Mouse (Mus musculus): ENCODE data around the gene 4930442H23Rik. TPM values are rescaled to one million over a fixed set of nuclear protein-coding genes. Genes with fewer than 3 reads are reported as not detected.

Gene 4930442H23Rik
- polyA plus RNA-seq, 1 experiment, result 0.07 TPM

DNA sequence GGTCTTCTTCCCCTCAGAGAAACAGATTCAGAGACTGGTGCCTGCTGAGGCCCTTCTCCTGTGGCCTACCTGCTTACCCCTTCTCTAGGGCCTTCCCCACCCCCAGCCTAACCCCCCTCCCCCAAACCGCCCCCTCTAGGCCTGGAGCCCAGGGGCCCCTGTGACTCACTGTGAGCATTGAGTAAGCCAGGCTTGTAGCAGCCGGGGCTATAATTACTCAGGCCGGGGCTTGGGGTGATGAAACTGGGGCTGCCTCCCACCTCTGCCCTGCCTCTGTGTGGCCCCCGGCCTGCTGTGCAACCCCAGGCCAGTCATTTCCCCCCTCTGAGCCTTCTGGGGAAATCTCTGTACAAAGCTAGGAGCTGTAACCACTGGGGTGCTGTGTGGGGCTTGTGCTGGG is 37.4 kb downstream of the 4930442H23Rik start:
- Histone ChIP-seq H3K79me2 (ENCODE audit: control insufficient read depth, insufficient read depth) (peaks cover 99% of the 10 kb centered on the region), H3K27me3 (ENCODE audit: control insufficient read depth, insufficient read depth, insufficient read length) (no peaks in the 10 kb centered on the region), H3K36me3 (ENCODE audit: control insufficient read depth, insufficient read depth) (peaks cover 53% of the 10 kb centered on the region), H3K4me3 (ENCODE audit: insufficient read depth, poor library complexity, severe bottlenecking) (no peak overlapping the region), H3ac (ENCODE audit: control insufficient read depth, insufficient read length, low read depth) (peak overlapping the region; percentile 20), H3K79me3 (ENCODE audit: low read depth) (peaks cover 66% of the 10 kb centered on the region)
- TF ChIP-seq CEBPB (IDR thresholded peaks at IDR 0.05; ENCODE audit: low read depth) (peak; percentile 72), CTCF (IDR thresholded peaks at IDR 0.05; ENCODE audit: control insufficient read depth, insufficient read depth, insufficient read length) (no peak)

DNA sequence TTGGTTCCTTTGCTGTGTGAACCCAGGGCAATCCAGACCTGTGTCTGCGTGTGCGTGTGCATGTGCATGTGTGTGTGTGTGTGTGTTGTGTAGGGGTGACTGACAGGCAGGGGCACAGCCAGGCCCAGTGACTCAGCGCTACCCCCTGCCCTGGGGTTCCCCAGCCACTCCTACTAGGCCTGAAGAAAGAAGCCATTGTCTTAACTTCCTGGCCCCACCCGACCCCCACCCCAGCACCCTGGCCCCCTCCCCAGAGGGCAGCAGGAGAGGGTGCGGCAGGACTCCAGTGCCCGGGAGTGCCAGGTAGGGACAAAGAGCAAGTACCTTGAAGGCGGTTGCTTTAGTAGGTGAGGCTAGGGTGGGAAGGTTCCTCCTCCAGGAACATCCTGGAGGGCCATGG is 37.9 kb downstream of the 4930442H23Rik start:
- Histone ChIP-seq H3K79me2 (ENCODE audit: control insufficient read depth, insufficient read depth) (peaks cover 100% of the 10 kb centered on the region), H3K36me3 (ENCODE audit: control insufficient read depth, insufficient read depth) (peaks cover 54% of the 10 kb centered on the region), H3K4me3 (ENCODE audit: insufficient read depth, poor library complexity, severe bottlenecking) (no peak overlapping the region)

DNA sequence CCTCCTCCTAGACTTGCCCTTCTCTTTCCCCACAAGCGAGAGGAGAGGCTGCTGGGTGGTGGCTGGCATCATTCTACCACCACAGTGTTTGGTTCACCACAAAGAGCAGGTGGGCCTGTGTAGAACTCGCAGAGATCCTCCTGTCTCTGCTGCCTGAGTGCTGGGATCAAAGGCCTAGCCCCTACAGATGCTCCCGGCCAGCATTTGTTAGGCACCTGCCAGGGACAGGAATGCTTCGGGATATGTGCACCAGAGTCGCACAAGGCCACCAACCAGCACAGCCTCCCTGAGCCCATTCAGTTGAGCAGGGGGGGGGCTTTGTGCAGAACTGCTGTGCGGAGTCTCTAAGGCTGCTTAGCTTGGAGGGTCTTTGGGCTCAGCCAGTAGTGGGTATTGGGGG is 38.3 kb downstream of the 4930442H23Rik start:
- Histone ChIP-seq H3ac (ENCODE audit: control insufficient read depth, insufficient read length, low read depth) (no peak overlapping the region), H3K79me3 (ENCODE audit: low read depth) (peaks cover 76% of the 10 kb centered on the region), H3K79me2 (ENCODE audit: control insufficient read depth, insufficient read depth) (peaks cover 100% of the 10 kb centered on the region), H3K27me3 (ENCODE audit: control insufficient read depth, insufficient read depth, insufficient read length) (no peaks in the 10 kb centered on the region), H3K4me3 (ENCODE audit: insufficient read depth, poor library complexity, severe bottlenecking) (no peak overlapping the region), H3K36me3 (ENCODE audit: control insufficient read depth, insufficient read depth) (peaks cover 54% of the 10 kb centered on the region)
- no peak for TF ChIP-seq MAX (IDR thresholded peaks at IDR 0.05)
- TF ChIP-seq MYOD1 (IDR thresholded peaks at IDR 0.05; ENCODE audit: control insufficient read depth, insufficient read length, low read depth), result no peak
- no peak for TF ChIP-seq CTCF (IDR thresholded peaks at IDR 0.05; ENCODE audit: control insufficient read depth, insufficient read depth, insufficient read length)
- TF ChIP-seq MYOG (IDR thresholded peaks at IDR 0.05; ENCODE audit: control insufficient read depth, extremely low read depth, insufficient read length), result no peak
- TF ChIP-seq USF1 (IDR thresholded peaks at IDR 0.05; ENCODE audit: low read depth), result no peak
- no peak for TF ChIP-seq CEBPB (IDR thresholded peaks at IDR 0.05; ENCODE audit: low read depth)
- TF ChIP-seq FOSL1 (IDR thresholded peaks at IDR 0.05; ENCODE audit: insufficient read depth, low read length, poor library complexity, severe bottlenecking), result no peak

More for the DNA sequence above, 37.9 kb downstream of the 4930442H23Rik start:
- Histone ChIP-seq H3K79me3 (ENCODE audit: low read depth) (peaks cover 71% of the 10 kb centered on the region), H3ac (ENCODE audit: control insufficient read depth, insufficient read length, low read depth) (no peak overlapping the region), H3K27me3 (ENCODE audit: control insufficient read depth, insufficient read depth, insufficient read length) (no peaks in the 10 kb centered on the region)
- TF ChIP-seq MYOG (IDR thresholded peaks at IDR 0.05; ENCODE audit: control insufficient read depth, extremely low read depth, insufficient read length) (no peak), CTCF (IDR thresholded peaks at IDR 0.05; ENCODE audit: control insufficient read depth, insufficient read depth, insufficient read length) (no peak), FOSL1 (IDR thresholded peaks at IDR 0.05; ENCODE audit: insufficient read depth, low read length, poor library complexity, severe bottlenecking) (no peak), MYOD1 (IDR thresholded peaks at IDR 0.05; ENCODE audit: control insufficient read depth, insufficient read length, low read depth) (no peak), MAX (IDR thresholded peaks at IDR 0.05) (no peak), USF1 (IDR thresholded peaks at IDR 0.05; ENCODE audit: low read depth) (no peak), CEBPB (IDR thresholded peaks at IDR 0.05; ENCODE audit: low read depth) (no peak)

DNA sequence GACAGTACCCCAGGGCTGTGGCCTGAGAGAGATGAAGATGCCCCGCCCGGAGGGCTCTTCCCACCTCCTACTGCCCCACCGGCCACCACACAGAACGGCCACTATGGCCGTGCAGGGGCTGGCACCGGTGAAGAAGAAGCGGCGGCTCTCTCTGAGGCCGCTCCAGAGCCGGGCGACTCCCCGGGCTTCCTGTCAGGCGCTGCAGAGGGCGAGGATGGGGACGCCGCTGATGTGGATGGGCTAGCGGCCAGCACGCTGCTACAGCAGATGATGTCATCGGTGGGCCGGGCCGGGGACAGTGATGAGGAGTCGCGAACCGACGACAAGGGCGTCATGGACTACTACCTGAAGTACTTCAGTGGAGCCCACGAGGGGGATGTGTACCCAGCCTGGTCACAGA is 39.0 kb downstream of the 4930442H23Rik start:
- no peak overlapping the region for H3ac ChIP-seq (ENCODE audit: control insufficient read depth, insufficient read length, low read depth)
- TF ChIP-seq CTCF (IDR thresholded peaks at IDR 0.05; ENCODE audit: control insufficient read depth, insufficient read depth, insufficient read length) (no peak), CEBPB (IDR thresholded peaks at IDR 0.05; ENCODE audit: low read depth) (no peak), MAX (IDR thresholded peaks at IDR 0.05) (no peak), MYOD1 (IDR thresholded peaks at IDR 0.05; ENCODE audit: control insufficient read depth, insufficient read length, low read depth) (no peak), MYOG (IDR thresholded peaks at IDR 0.05; ENCODE audit: control insufficient read depth, extremely low read depth, insufficient read length) (no peak), FOSL1 (IDR thresholded peaks at IDR 0.05; ENCODE audit: insufficient read depth, low read length, poor library complexity, severe bottlenecking) (no peak), USF1 (IDR thresholded peaks at IDR 0.05; ENCODE audit: low read depth) (no peak)
- no peak overlapping the region for H3K4me3 ChIP-seq (ENCODE audit: insufficient read depth, poor library complexity, severe bottlenecking)
- peaks cover 82% of the 10 kb centered on the region for H3K79me3 ChIP-seq (ENCODE audit: low read depth)
- H3K36me3 ChIP-seq (ENCODE audit: control insufficient read depth, insufficient read depth), result peaks cover 54% of the 10 kb centered on the region
- peaks cover 100% of the 10 kb centered on the region for H3K79me2 ChIP-seq (ENCODE audit: control insufficient read depth, insufficient read depth)
- H3K27me3 ChIP-seq (ENCODE audit: control insufficient read depth, insufficient read depth, insufficient read length), result no peaks in the 10 kb centered on the region

DNA sequence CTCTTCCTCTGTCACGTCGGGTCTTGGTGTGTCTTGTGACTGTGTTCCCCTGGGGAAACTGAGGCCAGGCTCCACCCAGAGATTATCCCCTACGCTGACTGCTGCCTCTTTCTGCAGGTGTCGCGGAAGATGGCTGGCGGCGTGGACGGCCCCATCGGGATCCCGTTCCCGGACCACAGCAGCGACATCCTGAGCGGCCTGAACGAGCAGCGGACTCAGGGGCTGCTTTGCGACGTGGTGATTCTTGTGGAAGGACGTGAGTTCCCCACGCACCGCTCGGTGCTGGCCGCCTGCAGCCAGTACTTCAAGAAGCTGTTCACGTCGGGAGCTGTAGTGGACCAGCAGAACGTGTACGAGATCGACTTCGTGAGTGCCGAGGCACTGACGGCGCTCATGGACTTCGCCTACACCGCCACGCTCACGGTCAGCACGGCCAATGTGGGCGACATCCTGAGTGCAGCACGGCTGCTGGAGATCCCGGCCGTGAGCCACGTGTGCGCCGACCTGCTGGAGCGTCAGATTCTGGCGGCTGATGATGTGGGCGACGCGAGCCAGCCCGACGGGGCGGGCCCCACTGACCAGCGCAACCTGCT is 39.7 kb downstream of the 4930442H23Rik start:
- Histone ChIP-seq H3ac (ENCODE audit: control insufficient read depth, insufficient read length, low read depth) (no peak overlapping the region), H3K79me2 (ENCODE audit: control insufficient read depth, insufficient read depth) (peaks cover 100% of the 10 kb centered on the region), H3K36me3 (ENCODE audit: control insufficient read depth, insufficient read depth) (peaks cover 54% of the 10 kb centered on the region), H3K27me3 (ENCODE audit: control insufficient read depth, insufficient read depth, insufficient read length) (no peaks in the 10 kb centered on the region), H3K79me3 (ENCODE audit: low read depth) (peaks cover 84% of the 10 kb centered on the region), H3K4me3 (ENCODE audit: insufficient read depth, poor library complexity, severe bottlenecking) (no peak overlapping the region)
- TF ChIP-seq CEBPB (IDR thresholded peaks at IDR 0.05; ENCODE audit: low read depth) (no peak), MAX (IDR thresholded peaks at IDR 0.05) (no peak), CTCF (IDR thresholded peaks at IDR 0.05; ENCODE audit: control insufficient read depth, insufficient read depth, insufficient read length) (no peak), USF1 (IDR thresholded peaks at IDR 0.05; ENCODE audit: low read depth) (no peak), MYOG (IDR thresholded peaks at IDR 0.05; ENCODE audit: control insufficient read depth, extremely low read depth, insufficient read length) (no peak), FOSL1 (IDR thresholded peaks at IDR 0.05; ENCODE audit: insufficient read depth, low read length, poor library complexity, severe bottlenecking) (no peak), MYOD1 (IDR thresholded peaks at IDR 0.05; ENCODE audit: control insufficient read depth, insufficient read length, low read depth) (no peak)

DNA sequence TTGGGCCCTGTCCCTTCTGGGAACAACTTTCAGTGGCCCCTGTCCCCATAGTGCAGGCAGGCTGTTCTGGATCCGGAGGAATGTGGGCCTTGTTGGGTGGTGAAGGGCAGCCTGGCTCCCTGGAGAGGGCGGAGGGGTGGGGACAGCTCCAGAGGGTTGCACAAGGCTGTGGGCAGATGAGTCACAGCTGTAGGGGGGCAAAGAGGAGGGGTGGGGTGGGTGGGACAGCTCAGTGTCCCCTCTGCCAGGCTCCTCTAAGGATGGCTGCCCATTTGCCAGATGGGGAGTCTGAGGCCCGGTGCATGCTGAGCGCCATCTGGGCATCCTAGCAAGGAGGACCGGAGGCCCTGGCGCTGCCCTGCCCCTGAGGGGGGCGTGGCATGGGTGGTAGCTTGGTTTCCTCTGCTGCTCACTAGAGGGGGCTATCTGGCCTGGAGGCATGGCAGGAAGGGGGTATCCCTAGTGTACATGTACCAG is 40.5 kb downstream of the 4930442H23Rik start:
- H3ac ChIP-seq (ENCODE audit: control insufficient read depth, insufficient read length, low read depth), result peak overlapping the region; percentile 53
- TF ChIP-seq MAX (IDR thresholded peaks at IDR 0.05) (peak; percentile 15), USF1 (IDR thresholded peaks at IDR 0.05; ENCODE audit: low read depth) (no peak), FOSL1 (IDR thresholded peaks at IDR 0.05; ENCODE audit: insufficient read depth, low read length, poor library complexity, severe bottlenecking) (no peak), CTCF (IDR thresholded peaks at IDR 0.05; ENCODE audit: control insufficient read depth, insufficient read depth, insufficient read length) (peak; percentile 14), CEBPB (IDR thresholded peaks at IDR 0.05; ENCODE audit: low read depth) (peak; percentile 95), MYOG (IDR thresholded peaks at IDR 0.05; ENCODE audit: control insufficient read depth, extremely low read depth, insufficient read length) (no peak), MYOD1 (IDR thresholded peaks at IDR 0.05; ENCODE audit: control insufficient read depth, insufficient read length, low read depth) (no peak)
- peaks cover 85% of the 10 kb centered on the region for H3K79me3 ChIP-seq (ENCODE audit: low read depth)
- H3K36me3 ChIP-seq (ENCODE audit: control insufficient read depth, insufficient read depth), result peaks cover 50% of the 10 kb centered on the region
- H3K4me3 ChIP-seq (ENCODE audit: insufficient read depth, poor library complexity, severe bottlenecking), result peak overlapping the region; percentile 12
- no peaks in the 10 kb centered on the region for H3K27me3 ChIP-seq (ENCODE audit: control insufficient read depth, insufficient read depth, insufficient read length)
- H3K79me2 ChIP-seq (ENCODE audit: control insufficient read depth, insufficient read depth), result peaks cover 100% of the 10 kb centered on the region
